ENCODE assay signal across 13 mouse cellular contexts in genomic region chr9:97051176-97051575, GRCm38 (mm10). TPM values are rescaled to one million over a fixed set of nuclear protein-coding genes. Genes with fewer than 3 reads are reported as not detected.
A peak's percentile ranks its signal among the peaks of the same experiment; 100 is the strongest.
DNase-seq lines count a peak whose midpoint lies in the region; ATAC-seq lines count a peak whose summit lies in the region.
"Had no signal": no experiment of that assay in that cellular context is flagged by ENCODE, and none has a peak within 500 bp of the region (broad histone marks: within the 10 kb centered on the region; RNA-seq: fewer than 3 reads in every experiment).

No protein-coding gene starts in this region.

- peak; percentile 91 for ATAC-seq in midbrain, embryonic 11.5 days (ENCODE audit: low FRiP score)
- ATAC-seq: intestine, embryonic 15.5 days had no signal

- H3K4me2 ChIP-seq in midbrain, embryonic 11.5 days, result no peak overlapping the region
- H3K4me2 ChIP-seq: intestine, embryonic 15.5 days had no signal

- peak; percentile 36 for DNase-seq in testis, postnatal 10 days (ENCODE audit: low spot score)
- no peak for DNase-seq in testis, postnatal 14 days (ENCODE audit: low spot score)
- peak; percentile 78 for DNase-seq in hindbrain, embryonic 10.5 days (ENCODE audit: low spot score)
- DNase-seq in midbrain, embryonic 11.5 days (ENCODE audit: low spot score, missing footprints), result peak; percentile 90
- DNase-seq in spleen, postnatal 4 days (ENCODE audit: low spot score in 2 of 2), result no peak
- DNase-seq in layer of hippocampus, adult 9-11 months, result no peak
- no peak for DNase-seq in kidney, adult 9 months
- DNase-seq in adrenal gland, adult 2 months, result no peak
- DNase-seq: cerebellum, adult 8-10 months; kidney, postnatal 4 days; liver; lung, postnatal 4 days had no signal

- peak overlapping the region; percentile 84 for H3K27ac ChIP-seq in hindbrain, embryonic 10.5 days
- peak overlapping the region; percentile 52 for H3K27ac ChIP-seq in midbrain, embryonic 11.5 days (ENCODE audit: low read depth, low read length)
- H3K27ac ChIP-seq: intestine, embryonic 15.5 days had no signal

- 0 out of 2 replicates have a peak, but pooled peaks cover 8% of the 10 kb centered on the region for H3K9me3 ChIP-seq in hindbrain, embryonic 10.5 days
- H3K9me3 ChIP-seq in midbrain, embryonic 11.5 days (ENCODE audit: control insufficient read depth, low read length), result no peaks in the 10 kb centered on the region; the same call in 1 of the 2 replicates
- H3K9me3 ChIP-seq: intestine, embryonic 15.5 days had no signal

- no peaks in the 10 kb centered on the region for H3K27me3 ChIP-seq in hindbrain, embryonic 10.5 days (ENCODE audit: insufficient read depth, poor library complexity, severe bottlenecking)
- no peaks in the 10 kb centered on the region for H3K27me3 ChIP-seq in midbrain, embryonic 11.5 days (ENCODE audit: control insufficient read depth, insufficient read depth, low read length)
- H3K27me3 ChIP-seq: intestine, embryonic 15.5 days had no signal

- H3K36me3 ChIP-seq in hindbrain, embryonic 10.5 days, result no peaks in the 10 kb centered on the region
- no peaks in the 10 kb centered on the region for H3K36me3 ChIP-seq in midbrain, embryonic 11.5 days (ENCODE audit: control insufficient read depth, insufficient read depth, low read length)
- H3K36me3 ChIP-seq: intestine, embryonic 15.5 days had no signal

- peaks cover 37% of the 10 kb centered on the region for H3K4me1 ChIP-seq in hindbrain, embryonic 10.5 days (replicated peaks)
- peaks cover 6% of the 10 kb centered on the region for H3K4me1 ChIP-seq in midbrain, embryonic 11.5 days (ENCODE audit: control insufficient read depth, insufficient read depth, low read length)
- H3K4me1 ChIP-seq: intestine, embryonic 15.5 days had no signal

- WGBS in hindbrain, embryonic 10.5 days, result 27% methylated on average over 8 of the region's 8 CpGs
- 38% methylated on average over 8 of the region's 8 CpGs for WGBS in midbrain, embryonic 11.5 days

- no peak overlapping the region for H3K9ac ChIP-seq in midbrain, embryonic 11.5 days (ENCODE audit: low read length)
- H3K9ac ChIP-seq: intestine, embryonic 15.5 days had no signal

- no peak overlapping the region for H3K4me3 ChIP-seq in hindbrain, embryonic 10.5 days
- H3K4me3 ChIP-seq in midbrain, embryonic 11.5 days (ENCODE audit: low read depth, low read length), result no peak overlapping the region
- H3K4me3 ChIP-seq: intestine, embryonic 15.5 days had no signal

RNA-seq across cellular contexts. Expression of gene Spsb4, which starts 32.5 kb away (rescaled TPM):
- polyA plus RNA-seq in hindbrain, embryonic 10.5 days (2016; fragmentation: Nextera tagmentation; extraction: Ambion mirVana), result 159 and 169 TPM in 2 replicates
- polyA plus RNA-seq in midbrain, embryonic 11.5 days (2014; fragmentation: Nextera tagmentation; extraction: Ambion mirVana), result 107 and 115 TPM in 2 replicates
- 1 to 10 TPM; 1.5 to 1.6 TPM for total RNA-seq in adrenal gland, adult 2 months (2021)
- 1.6 and 2.0 TPM in 2 replicates for polyA plus RNA-seq in adrenal gland, adult 2 months (2012; rRNA removed)

RNA-seq across cellular contexts. Expression of gene Slc25a36, which starts 59.8 kb away (rescaled TPM):
- polyA plus RNA-seq in hindbrain, embryonic 10.5 days (2016; fragmentation: Nextera tagmentation; extraction: Ambion mirVana), result 50.1 and 57.6 TPM in 2 replicates
- 81.4 and 87.4 TPM in 2 replicates for polyA plus RNA-seq in midbrain, embryonic 11.5 days (2014; fragmentation: Nextera tagmentation; extraction: Ambion mirVana)
- total RNA-seq in adrenal gland, adult 2 months (2021), result 10 to 100 TPM; 57.4 to 62.0 TPM
- 7.1 and 8.5 TPM in 2 replicates for polyA plus RNA-seq in adrenal gland, adult 2 months (2012; rRNA removed)

Comparison
In these comparisons a context has a peak if more than half of its experiments do, and no peak if none do; other contexts are left out.
1. DNase-seq: peak in testis, postnatal 10 days (single experiment), hindbrain, embryonic 10.5 days (single experiment) and midbrain, embryonic 11.5 days (single experiment); none in testis, postnatal 14 days (single experiment), spleen, postnatal 4 days (0 of 2), layer of hippocampus, adult 9-11 months (single experiment), kidney, adult 9 months (single experiment) and adrenal gland, adult 2 months (single experiment).
2. RNA of gene Spsb4, which starts 32.5 kb away (polyA plus RNA-seq): 159 to 169 TPM in hindbrain, embryonic 10.5 days and 107 to 115 TPM in midbrain, embryonic 11.5 days; 1.6 to 2.0 TPM in adrenal gland, adult 2 months; every median in the first group is over 10 times any median in the second.